Mouse (Mus musculus) E14TG2a.4 (cell line): ENCODE measurements at regions not wholly inside any gene's neighbourhood (a gene's known extent, or its start where the extent isn't known, plus 50 kb on each side); places are given as distances from the start of the nearest gene placed in this dataset.

Experiments
- CTCF ChIP-seq: conservative IDR thresholded peaks from 2 replicates; pipeline ENCODE4 v1.5.1; 2014; ENCODE audit warnings: low read length
- POU5F1 ChIP-seq: IDR thresholded peaks from 2 replicates; pipeline ENCODE4 v1.6.1; 2014; ENCODE audit warnings: low read length, borderline replicate concordance

DNA sequence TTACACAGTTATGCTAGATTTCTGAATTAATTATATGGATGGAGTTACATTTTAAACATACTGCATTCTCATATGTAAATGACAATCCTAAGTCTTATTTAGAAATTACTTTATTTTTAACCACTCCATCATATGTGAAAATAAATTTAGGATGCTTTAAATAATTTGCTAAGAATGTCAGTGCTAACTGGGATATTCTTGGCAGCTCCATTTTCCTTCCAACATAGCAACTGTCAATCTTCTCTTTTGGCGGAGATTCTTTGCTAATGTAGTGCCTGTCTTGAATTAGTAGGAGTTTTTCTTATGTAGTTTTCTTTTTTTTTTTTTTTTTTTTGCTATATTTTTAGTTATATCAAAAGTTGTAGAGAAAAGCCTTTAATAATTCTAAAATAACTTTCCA, 795.2 kb downstream of the Gbe1 start:
- no peak for TF ChIP-seq CTCF
- no peak for TF ChIP-seq POU5F1
